Mouse (Mus musculus) activated CD4-positive, CD25-positive, alpha-beta regulatory T cell, adult 4 months (primary cell): ENCODE measurements around the gene Tjp1. TPM values are rescaled to one million over a fixed set of nuclear protein-coding genes. Genes with fewer than 3 reads are reported as not detected.

Experiments
- ATAC-seq: one replicate; pipeline ENCODE4 v1.8.0; 2017
- polyA plus RNA-seq, 2 experiments: library from polyadenylated mRNA; unstranded; fragments of 100-300 nt; shearing (Covaris generic); gene quantifications; one replicate each; pipeline ENCODE4 v1.2.1; 2017

The Tjp1 gene
- polyA plus RNA-seq, 2 experiments from 2014 or later: not detected

DNA sequence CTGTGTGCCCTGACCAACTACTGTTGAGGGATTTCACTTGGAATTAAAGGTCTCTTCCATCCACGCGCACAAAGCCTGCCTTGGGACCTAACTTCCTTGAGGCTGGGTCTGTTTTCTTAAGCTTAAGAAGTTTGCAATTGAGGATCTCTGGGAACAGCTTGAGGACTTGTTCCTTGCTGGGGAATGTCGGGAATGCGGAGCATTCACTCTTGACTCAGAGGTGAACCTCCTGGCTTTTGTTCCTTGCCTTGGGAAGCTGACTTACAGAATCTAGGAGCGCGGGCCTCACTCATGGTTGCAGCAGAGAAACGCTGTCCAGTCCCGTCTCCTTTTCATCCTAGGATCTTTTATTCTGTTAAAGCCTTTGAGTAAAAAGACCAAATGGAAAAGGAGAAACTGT, 97.2 kb downstream of the Tjp1 start:
- ATAC-seq: no peak

DNA sequence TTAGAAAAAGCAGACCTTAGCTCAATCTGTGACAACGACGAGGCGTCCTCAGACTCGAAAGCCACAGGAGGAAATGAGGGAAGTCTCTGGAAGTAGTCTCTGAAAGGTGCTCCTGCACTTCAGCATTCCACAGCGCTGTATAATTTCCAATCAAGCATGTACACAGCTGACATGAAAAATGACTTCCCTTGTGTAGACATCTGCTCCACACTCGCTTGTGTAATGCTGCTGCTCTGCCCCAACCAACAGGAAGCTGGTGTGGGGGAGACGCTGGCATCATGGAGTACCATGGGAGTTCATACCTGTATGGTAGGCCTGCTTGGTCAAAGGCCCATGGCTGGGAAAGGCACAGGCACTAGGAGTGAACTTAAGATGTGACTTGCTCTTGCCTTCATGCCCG, 103.1 kb downstream of the Tjp1 start:
- ATAC-seq: no peak

DNA sequence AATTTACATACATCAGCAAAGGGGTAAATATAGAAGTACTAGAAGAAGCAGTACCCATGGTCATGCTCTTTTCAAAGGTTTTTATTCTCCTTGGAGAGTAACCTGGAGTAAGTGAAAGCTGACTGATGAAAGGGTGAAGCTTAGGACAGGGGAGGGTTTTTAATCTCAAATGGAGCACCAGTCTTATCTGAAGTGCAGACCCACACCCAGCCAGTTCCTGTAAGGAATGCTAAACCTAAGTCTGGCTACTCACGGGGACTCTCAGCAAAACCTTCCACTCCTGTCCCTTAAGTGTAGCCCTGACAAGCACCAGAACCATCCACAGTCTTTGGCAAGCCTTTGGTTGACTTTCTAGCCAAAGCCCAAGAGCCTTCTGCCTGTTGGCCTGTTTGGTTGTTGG, 105.1 kb downstream of the Tjp1 start:
- ATAC-seq: no peak

DNA sequence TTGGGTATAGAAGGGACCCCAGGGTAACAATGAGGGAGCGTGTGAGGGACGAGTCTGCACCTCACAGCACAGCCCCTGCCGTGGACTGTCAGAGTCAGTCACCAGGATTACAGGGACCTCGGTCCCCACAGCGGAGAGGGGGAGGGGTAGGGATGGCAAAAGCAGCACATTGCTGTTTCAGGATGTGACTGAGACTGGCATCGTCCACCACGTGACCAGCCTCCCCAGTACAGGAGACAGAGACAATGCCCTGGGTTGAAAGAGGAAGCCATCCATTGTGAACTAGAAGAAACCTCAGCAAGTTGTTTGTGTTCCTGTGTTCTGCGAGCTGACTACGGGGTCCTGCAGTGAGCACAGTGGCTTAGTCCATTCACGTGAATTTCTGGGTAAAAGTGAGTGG, 106.1 kb downstream of the Tjp1 start:
- ATAC-seq: no peak

DNA sequence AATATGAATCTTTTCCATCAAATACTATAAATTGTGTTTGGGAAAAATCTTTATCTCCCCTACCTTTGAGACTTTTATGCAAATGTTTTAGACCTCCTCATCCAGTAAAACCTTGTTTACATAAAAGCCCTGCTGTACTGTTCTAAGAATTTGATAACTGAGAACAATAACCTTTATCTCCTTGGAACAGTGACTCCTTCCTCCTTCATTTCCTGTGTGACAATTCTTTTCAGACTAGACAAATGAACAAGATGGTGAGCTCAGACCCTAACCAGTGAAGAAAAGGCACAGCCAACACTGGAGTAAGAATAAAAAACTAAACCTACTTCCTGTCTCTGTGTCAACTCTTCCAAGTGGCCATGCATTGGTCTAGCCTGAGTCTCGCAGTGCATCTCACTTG, 107.7 kb downstream of the Tjp1 start:
- no peak for ATAC-seq

DNA sequence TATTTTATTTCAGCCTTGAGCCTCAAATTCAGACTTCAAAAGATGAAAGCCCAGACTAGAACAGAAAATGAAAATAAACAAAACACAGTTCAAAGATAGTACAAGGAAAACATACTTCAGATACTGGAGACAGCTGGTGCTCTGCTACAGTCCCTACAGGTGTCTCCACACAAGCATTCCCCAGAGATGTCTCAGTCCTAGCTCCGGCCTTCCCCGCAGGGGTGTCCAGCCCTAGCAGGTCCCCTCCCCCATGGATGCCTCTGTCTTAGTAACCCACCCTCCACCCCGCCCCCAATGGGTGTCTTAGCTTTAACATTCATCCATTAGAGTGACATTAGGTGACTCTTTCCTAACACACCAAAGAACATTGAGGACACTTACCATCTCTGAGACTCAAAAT, 108.6 kb downstream of the Tjp1 start:
- ATAC-seq: no peak

DNA sequence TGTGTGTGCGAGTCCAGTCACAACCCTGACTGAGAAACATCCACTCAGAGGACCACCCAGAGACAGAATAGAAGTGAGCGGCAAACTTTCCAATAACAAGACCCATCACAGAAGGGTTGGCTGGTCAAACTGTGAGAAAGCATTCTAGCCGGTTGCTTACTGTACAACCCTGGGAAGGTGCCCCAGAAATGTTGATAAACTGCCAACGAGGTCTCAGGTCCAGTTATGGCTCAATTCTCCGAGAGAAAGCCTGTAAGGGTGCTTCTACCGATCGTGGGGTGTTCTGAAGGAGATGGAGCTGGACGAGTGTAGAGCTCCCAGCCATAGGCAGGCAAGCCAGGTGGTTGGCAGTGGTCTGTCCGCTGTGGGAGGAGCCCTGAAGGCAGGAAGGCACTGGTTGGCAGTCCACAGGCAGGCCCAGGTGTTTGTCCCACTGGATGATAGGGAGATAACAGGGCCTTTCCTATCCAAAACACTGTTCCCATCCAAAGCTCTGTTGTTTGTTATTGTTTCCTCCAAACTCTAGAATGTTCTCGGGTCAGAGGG, 109.1 kb downstream of the Tjp1 start:
- no peak for ATAC-seq

DNA sequence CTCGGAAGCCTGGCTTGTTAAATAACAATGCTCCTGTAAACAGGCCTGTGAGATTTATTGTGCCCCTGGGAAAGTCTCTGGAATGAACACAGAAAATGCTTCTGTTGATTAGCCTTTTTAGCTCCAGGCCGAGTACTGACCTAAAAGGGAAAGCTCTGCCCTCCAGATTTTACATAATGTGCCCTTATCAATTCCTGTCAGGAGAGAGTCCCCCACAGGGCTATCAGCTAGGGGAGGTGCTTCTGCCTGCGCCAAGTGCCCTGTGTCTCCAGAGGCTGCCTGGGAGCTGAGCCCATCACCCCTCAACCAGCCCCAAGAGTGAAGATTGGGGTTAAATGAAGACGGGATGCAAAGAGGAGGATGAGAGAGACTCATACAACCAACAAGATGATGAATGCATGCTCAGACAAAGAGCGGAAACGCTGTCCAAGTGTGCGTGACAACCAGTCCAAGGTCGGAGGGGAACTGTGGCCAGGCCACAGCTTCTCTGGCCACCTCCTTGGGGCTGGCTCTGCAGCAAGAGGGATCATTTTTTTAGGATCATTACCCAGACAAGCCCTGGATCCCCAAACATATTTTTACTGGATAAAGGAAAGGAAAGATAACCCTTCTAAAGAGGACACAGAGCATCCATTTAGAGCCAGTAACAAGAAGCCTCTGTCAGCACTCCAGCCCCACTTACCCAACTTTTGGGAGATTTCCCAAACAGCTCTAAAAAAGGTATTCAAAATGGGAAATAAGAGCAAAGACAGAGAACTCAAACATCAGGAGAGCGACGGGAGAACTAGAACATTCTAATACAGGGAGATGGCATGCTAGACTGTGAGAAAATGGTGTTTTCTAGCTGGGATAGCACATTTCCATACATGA, 110.1 kb downstream of the Tjp1 start:
- ATAC-seq: no peak

DNA sequence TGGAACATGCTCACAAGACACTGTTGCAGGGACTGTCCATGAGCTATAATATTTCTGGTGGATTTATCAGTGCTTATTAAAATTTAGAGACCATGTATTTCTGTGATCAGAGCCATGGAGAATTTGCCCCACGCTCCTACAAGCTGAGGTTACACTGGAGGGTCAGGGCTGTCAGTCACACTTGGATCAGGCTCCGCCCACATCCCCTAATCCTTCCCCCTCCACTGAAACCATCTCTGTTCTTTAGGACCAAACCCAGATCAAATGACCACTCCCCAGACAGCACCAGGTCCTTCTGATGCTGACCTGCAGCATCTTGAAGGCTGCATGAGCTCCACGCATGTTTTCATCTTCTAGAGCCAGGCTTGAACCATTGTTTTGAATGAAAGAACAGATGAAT, 111.1 kb downstream of the Tjp1 start:
- ATAC-seq: no peak

DNA sequence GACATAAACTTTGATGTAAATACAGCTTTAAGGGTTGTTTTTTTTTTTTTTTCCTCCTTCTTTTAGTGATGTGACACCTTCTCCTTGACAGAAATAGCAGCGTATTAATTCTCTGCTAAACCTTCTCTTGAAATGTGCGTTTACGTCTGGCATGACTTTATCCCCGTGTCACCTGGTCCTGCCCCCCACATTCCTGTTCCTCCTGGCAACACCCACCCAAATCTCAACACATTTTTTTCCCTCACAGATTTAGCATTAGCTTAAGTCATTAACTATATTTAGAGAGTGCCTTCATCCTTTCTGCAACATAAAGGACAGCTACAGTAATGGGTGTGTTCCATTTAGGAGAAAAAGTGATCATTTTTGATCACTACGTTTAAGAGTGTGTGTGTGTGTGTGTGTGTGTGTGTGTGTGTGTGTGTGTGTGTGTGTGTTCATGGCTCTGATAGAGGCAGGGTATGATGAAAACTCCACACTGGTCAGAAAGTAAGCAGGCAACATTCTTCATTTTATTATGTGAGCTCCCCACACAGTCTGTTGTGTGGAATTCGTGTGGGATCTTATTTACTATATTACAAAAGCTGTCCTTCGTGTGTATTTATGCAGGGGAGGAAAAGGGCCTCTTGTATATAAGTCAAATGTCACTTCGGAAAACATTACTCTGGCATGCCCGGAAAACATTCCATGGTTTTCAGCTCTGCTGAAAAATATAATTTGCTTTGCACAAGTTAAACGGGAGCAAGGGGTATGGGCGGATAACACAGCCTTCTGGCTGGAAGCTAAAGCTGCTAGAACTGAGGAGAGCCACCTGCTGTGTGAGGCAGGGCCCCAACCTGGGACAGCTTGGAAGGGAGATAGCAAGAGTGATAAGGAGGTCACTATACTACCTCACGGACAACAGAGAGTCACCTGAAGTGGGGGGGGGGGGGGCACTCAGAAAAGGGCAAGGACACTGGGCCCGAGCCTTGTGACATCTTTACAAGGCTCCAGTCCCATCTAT, 113.3 kb downstream of the Tjp1 start:
- no peak for ATAC-seq

DNA sequence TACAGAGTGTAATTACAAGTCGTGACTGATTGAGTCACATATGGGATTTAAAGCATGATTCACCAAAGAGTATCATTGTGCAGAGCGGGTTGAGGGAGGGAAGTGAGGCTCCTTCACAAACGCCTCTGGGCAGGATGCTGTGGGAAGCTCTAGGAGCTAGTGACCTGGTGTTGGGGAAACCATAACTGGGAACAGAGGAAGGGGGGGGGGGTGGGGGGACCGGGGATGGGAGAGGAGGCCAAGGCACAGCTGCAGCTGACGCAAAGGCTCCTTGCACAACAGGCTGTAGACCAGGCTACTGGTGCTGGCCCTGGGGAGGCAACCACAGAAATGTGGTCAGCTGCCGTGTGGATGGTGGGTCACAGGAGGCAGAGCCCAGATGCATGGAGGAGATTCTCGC, 116.9 kb downstream of the Tjp1 start:
- ATAC-seq: no peak

DNA sequence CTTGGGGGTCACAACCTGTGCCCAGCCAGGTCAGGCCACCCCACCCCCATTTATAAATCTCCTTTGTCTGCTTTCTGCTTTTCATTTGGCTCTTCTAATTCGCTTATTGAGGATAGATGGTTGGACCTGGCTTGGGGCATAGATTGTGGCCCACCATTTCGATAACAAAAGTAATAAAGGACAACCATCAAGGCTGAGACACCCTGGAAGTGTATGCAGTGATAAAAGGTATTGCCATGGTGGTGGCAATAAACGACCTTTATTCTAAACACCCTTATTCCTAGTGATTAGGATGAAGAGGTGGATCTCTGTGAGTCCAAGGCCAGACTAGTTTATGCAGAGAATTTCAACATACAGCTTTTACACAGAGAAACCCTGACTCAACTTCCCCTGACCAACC, 121.2 kb downstream of the Tjp1 start:
- no peak for ATAC-seq

DNA sequence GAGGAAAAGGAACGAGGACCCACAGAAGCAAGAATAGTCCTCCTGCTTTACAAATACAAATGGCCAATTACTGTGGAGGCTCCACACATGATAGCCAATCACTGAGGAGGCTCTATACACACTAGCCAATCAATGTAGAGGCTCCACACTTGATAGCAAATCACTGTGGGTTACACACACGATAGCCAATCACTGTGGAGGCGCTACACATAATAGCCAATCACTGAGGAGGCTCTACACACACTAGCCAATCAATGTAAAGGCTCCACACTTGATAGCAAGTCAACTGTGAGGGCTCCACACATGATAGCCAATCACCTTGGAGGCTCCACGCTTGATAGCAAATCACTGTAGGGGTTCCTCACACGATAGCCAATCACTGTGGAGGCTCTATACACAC, 125.1 kb downstream of the Tjp1 start:
- no peak for ATAC-seq

DNA sequence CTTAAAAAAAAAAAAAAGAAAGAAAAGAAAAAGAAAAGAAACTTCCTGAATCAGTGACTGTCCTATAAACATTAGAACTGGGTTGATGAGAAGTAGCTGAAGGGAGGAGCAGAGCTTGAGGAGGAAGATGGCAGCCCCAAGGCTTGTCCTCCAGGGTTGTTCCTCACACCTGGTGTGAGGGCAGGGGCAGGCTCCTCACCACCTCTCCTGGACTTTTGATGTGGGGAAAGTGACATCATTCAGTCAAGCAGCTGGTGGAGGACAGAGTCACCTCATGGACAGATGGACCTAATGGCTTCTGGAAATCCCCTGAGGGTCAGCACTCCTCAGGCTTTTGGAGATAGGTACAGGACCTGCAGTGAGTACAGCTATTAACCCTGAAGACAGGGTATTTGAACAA, 126.0 kb downstream of the Tjp1 start:
- no peak for ATAC-seq

DNA sequence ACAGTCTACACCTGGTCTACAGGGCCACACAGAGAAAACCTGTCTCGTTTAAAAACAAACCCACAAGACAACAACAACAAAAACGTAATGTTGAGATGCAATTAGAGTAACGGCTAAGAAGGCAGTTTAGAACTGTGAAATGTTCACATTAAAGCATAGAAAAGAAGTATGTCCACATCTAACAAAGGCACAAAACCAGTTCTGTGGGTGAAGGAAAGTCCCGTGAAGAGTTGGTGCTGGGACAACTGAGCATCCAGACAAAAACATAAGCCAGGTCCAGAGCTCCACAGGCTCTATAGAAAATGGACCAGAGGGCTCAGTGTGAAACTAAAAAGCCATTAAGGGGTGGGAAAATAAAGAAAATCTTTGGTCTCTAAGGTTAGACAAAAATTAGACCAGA, 131.7 kb downstream of the Tjp1 start:
- ATAC-seq: no peak

DNA sequence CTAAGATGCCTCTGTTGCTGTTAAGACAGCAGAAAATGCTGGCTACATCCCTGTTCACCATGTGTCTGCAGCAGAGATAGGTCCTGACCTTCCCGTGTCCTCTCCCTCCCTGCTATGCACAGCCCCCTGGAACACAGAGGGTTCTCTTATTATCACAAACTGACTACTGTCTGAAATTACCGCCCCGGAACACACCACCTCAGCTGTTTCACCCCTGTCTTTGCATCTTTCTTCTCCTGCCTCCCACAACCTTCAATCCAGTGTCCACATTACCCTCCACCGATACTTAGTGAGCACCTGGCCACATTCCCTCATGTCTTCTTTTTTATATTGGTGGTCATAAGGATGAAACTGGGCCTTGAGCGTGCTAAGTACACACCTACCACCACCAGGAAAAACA, 132.4 kb downstream of the Tjp1 start:
- ATAC-seq: no peak

DNA sequence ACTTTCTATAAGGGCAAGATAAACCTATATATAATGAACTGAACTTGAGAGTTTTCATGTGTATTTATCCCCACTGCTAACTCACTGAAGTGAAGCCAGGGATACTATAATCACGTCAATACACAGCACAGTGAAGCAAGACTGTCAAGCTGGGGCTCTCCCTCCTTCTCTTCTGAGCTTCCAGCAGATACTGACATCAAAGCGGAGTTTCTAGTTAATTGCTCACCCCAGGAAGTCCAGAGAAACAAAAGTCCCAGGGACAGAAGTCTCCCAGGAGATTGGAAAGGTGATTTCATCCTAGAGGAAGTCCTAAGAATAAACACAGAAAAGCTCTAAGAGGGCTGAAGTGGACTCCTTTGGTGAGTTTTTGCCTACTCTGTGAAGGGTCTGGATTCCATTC, 132.9 kb downstream of the Tjp1 start:
- ATAC-seq: no peak

DNA sequence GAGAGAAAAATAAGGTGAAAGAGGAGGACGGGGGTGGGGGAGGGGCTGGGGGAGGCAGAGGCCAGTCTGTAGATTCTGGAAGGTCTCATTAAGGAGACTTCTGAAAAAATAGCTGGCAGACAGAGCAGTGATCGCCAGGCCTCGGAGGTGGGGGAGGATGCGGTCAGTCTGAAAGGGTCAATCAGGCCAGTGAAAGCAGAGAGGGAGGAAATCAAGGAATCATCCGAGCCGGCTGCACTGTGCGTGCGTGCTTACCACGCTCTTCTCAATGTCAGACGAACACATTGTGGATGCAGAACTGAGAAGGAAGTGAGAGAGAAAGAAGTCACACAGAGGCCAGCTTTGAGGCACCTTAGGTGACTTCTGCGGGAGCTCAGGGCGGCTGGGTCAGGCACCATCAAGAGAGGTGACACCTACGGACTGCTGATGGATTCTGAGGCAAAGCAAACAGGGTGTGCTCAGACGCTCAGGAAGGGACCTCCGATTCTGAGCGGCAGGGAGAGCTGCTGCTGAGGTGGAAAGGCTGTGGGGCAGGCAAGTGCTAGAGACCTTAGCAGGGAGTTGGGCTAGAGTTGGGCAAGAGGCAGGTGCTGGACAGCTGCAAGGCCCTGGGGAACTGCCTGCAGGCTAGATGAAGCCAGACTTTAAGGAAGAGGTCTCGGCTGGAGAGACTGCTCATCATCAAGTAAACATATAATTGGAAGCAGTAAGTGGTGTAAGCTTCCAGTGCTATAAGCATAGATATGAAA, 133.7 kb downstream of the Tjp1 start:
- ATAC-seq: no peak

DNA sequence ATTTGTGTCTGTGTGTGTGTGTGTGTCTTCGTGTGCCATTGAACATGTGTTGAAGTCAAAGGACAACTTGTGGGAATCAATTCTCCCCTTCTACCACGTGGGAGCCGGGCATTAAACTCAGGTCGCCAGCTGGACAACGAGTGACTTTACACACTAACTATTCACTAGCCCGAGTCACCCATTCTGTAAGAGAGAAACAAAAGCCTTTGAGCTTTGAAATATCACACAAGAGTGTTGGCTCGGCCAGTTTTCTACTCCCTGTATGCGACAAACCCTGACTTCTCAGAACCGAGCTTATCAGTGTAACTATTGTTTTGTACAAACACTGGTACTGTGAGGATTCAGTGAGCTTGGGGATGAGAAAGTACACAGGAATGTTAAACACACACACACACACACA, 134.6 kb downstream of the Tjp1 start:
- no peak for ATAC-seq

DNA sequence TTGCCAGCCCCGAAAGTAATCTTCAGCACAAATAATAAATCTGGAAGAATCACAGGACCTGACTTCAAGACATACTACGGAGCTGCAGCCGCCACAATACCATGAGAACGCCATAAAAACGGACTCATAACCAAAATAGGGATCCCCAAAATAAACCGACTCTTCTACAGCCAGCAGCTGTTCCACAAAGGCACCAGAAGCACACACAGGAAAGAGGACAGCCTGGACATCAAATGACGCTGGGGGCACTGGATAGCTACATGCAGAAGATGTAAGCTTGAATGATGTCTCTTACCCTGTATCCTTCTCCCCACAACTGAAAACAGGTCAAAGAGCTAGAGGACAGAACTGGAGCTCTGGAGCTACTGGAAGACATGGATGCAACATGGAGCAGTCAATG, 138.0 kb downstream of the Tjp1 start:
- ATAC-seq: no peak

DNA sequence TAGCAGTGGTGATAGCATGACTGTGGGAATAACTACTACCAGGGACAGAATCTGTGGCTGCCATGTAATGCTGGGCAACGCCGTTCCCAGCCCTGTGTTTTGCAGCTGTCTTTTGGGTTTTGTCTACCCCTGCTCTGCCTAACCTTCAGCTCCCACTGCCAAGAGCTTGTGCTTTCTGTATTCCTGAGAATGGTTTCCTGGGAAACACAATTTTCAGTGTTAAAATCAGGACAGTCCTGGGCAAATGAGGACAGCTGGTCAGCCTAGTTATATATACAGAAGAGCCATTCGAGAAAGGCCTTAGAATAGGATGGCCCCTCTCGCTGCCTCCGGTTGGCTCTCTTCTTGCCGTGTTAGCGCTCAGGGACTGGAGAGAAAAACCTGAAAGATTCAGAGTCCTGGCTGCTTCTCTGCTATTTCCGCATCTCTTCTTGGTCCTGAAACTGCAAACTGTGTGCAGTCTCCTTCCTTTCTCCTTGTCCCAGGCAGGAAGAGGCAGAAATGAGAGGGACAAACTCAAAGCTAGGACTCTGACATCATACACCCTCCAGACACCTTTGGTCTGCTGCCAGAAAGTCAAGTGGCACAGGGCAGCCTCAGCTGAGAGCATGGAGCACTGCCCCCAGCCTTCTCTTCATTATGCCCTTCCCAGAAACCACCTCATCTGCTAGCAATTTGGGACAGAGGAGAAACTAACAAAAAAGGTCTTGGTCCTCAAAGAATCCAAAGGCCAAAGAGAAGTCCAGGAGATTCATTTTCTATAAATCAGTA, 139.2 kb downstream of the Tjp1 start:
- ATAC-seq: no peak
